Mouse (Mus musculus): ENCODE measurements around the gene Ggt1. TPM values are rescaled to one million over a fixed set of nuclear protein-coding genes. Genes with fewer than 3 reads are reported as not detected.

Gene Ggt1
- polyA plus RNA-seq, 1 experiment from 2014 or later, result 2.6 TPM

GRCm38 (mm10) chr10:75620818-75621217, 59.4 kb downstream of the Ggt1 start:
- Histone ChIP-seq H3K4me2 (ENCODE audit: low read length) (no peak overlapping the region), H3K9ac (replicated peaks; ENCODE audit: low read length) (no peak overlapping the region), H3K4me1 (ENCODE audit: control insufficient read depth, insufficient read depth, low read length) (no peaks in the 10 kb centered on the region), H3K36me3 (ENCODE audit: control insufficient read depth, insufficient read depth, low read length) (no peaks in the 10 kb centered on the region), H3K4me3 (replicated peaks; ENCODE audit: low read depth, low read length) (no peak overlapping the region), H3K9me3 (ENCODE audit: control insufficient read depth, low read length) (no peaks in the 10 kb centered on the region), H3K27ac (replicated peaks; ENCODE audit: low read depth, low read length) (no peak overlapping the region), H3K27me3 (ENCODE audit: control insufficient read depth, insufficient read depth, low read length) (no peaks in the 10 kb centered on the region)
- WGBS, result 56% methylated on average over 3 of the region's 3 CpGs
- no peak for ATAC-seq (ENCODE audit: low FRiP score, low TSS enrichment)
- no peak for DNase-seq

DNA sequence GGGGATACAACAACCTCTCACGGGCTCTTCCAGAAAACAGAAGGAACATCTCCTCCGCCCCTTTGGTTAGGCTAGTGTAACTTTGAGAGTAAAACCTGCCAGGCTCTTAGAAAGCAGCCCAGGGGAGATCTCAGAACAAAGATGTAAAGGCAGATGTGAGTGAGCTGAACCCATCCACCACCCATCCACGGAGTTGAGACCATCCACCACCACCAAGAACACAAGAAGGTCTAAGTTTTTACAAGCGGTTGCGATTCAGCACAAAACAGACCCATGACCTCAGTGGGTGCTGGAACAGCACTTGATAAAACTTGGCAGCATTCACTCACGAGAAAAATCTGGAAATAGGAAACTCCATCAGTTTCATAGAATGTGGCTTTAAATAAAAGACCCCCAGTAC, 64.5 kb downstream of the Ggt1 start:
- no peak for ATAC-seq (ENCODE audit: low FRiP score, low TSS enrichment)
- H3K27me3 ChIP-seq (ENCODE audit: control insufficient read depth, insufficient read depth, low read length), result no peaks in the 10 kb centered on the region
- 71% methylated on average over 6 of the region's 6 CpGs for WGBS

DNA sequence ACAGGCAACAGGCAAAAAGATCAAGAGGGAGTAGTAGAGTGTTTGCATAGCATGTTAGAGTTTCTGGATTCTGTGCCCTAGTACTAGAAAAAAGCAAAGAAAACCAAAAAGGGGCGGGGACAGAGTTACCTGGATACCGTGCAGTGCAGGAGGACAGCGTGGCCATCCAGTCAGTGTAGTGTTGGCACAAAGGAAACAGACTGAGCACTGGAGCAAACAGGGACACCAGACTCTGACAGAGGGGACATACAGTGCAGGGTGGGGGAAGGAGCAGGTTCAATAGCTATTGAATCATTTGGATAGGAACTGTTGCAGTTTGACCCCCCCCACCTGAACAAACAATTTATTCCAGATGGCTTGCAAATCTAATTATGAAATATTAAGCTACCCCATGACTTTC, 65.6 kb downstream of the Ggt1 start:
- Histone ChIP-seq H3K9ac (replicated peaks; ENCODE audit: low read length) (no peak overlapping the region), H3K9me3 (ENCODE audit: control insufficient read depth, low read length) (no peaks in the 10 kb centered on the region), H3K4me1 (ENCODE audit: control insufficient read depth, insufficient read depth, low read length) (no peaks in the 10 kb centered on the region), H3K27ac (replicated peaks; ENCODE audit: low read depth, low read length) (no peak overlapping the region), H3K4me2 (ENCODE audit: low read length) (no peak overlapping the region), H3K27me3 (ENCODE audit: control insufficient read depth, insufficient read depth, low read length) (no peaks in the 10 kb centered on the region), H3K4me3 (replicated peaks; ENCODE audit: low read depth, low read length) (no peak overlapping the region), H3K36me3 (ENCODE audit: control insufficient read depth, insufficient read depth, low read length) (no peaks in the 10 kb centered on the region)
- WGBS, result 65% methylated on average over 3 of the region's 3 CpGs
- no peak for DNase-seq
- ATAC-seq (ENCODE audit: low FRiP score, low TSS enrichment), result no peak

More for the DNA sequence above, 64.5 kb downstream of the Ggt1 start:
- Histone ChIP-seq H3K4me2 (ENCODE audit: low read length) (no peak overlapping the region), H3K27ac (replicated peaks; ENCODE audit: low read depth, low read length) (no peak overlapping the region), H3K9me3 (ENCODE audit: control insufficient read depth, low read length) (no peaks in the 10 kb centered on the region), H3K9ac (replicated peaks; ENCODE audit: low read length) (no peak overlapping the region), H3K36me3 (ENCODE audit: control insufficient read depth, insufficient read depth, low read length) (no peaks in the 10 kb centered on the region), H3K4me1 (ENCODE audit: control insufficient read depth, insufficient read depth, low read length) (no peaks in the 10 kb centered on the region), H3K4me3 (replicated peaks; ENCODE audit: low read depth, low read length) (no peak overlapping the region)
- DNase-seq, result no peak

DNA sequence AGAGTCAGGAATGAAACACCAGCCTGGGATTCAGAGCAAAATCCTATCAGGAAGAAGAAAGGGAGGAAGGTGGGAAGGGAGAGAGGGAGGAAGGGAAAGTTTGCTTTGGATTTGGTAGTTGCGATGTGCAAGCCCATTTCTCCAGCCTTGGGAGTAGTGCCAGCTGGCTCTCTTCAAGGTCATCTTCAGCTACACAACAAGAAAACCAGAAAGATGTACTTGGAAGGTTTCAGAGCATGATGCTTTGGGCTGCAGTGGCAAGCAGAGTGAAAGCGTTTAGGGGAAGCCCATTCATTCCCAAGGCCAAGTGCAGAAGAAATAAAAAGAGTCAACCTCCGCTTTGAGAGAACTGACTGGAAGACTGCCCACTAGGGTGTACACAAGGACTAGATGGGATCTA, 66.1 kb downstream of the Ggt1 start:
- no peaks in the 10 kb centered on the region for H3K27me3 ChIP-seq (ENCODE audit: control insufficient read depth, insufficient read depth, low read length)
- H3K27ac ChIP-seq (replicated peaks; ENCODE audit: low read depth, low read length), result no peak overlapping the region
- no peak overlapping the region for H3K9ac ChIP-seq (replicated peaks; ENCODE audit: low read length)
- WGBS, result 94% methylated on average over 3 of the region's 3 CpGs
- no peaks in the 10 kb centered on the region for H3K36me3 ChIP-seq (ENCODE audit: control insufficient read depth, insufficient read depth, low read length)
- no peak for DNase-seq
- no peak overlapping the region for H3K4me2 ChIP-seq (ENCODE audit: low read length)
- no peaks in the 10 kb centered on the region for H3K9me3 ChIP-seq (ENCODE audit: control insufficient read depth, low read length)
- no peak overlapping the region for H3K4me3 ChIP-seq (replicated peaks; ENCODE audit: low read depth, low read length)
- no peaks in the 10 kb centered on the region for H3K4me1 ChIP-seq (ENCODE audit: control insufficient read depth, insufficient read depth, low read length)
- ATAC-seq (ENCODE audit: low FRiP score, low TSS enrichment), result no peak

DNA sequence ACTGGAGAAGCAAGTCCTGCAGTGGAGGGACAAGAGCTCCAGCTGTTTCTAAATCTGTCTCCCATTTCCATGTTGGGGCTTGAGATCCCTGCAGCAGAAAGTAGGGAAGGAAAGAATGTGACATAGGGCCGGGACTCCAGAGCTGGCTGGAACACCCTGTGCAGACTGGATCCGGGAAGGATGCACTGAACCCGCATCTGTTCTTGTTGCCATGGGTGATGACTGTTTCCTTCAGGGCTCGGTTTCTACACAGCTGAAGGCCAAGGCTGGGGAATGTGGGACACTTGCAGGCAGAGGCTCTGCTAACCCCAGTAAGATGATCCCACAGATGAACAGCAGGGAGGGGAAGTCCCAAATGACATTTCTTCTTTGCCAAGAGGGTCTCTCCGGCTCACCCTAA, 71.2 kb downstream of the Ggt1 start:
- DNase-seq (no peak), ATAC-seq (ENCODE audit: low FRiP score, low TSS enrichment) (no peak)
- no peak overlapping the region for H3K4me2 ChIP-seq (ENCODE audit: low read length)
- H3K27me3 ChIP-seq (ENCODE audit: control insufficient read depth, insufficient read depth, low read length), result no peaks in the 10 kb centered on the region
- H3K9me3 ChIP-seq (ENCODE audit: control insufficient read depth, low read length), result no peaks in the 10 kb centered on the region
- H3K4me1 ChIP-seq (ENCODE audit: control insufficient read depth, insufficient read depth, low read length), result no peaks in the 10 kb centered on the region
- H3K36me3 ChIP-seq (ENCODE audit: control insufficient read depth, insufficient read depth, low read length), result no peaks in the 10 kb centered on the region
- H3K4me3 ChIP-seq (replicated peaks; ENCODE audit: low read depth, low read length), result no peak overlapping the region
- no peak overlapping the region for H3K9ac ChIP-seq (replicated peaks; ENCODE audit: low read length)
- no peak overlapping the region for H3K27ac ChIP-seq (replicated peaks; ENCODE audit: low read depth, low read length)
- 62% methylated on average over 5 of the region's 5 CpGs for WGBS

DNA sequence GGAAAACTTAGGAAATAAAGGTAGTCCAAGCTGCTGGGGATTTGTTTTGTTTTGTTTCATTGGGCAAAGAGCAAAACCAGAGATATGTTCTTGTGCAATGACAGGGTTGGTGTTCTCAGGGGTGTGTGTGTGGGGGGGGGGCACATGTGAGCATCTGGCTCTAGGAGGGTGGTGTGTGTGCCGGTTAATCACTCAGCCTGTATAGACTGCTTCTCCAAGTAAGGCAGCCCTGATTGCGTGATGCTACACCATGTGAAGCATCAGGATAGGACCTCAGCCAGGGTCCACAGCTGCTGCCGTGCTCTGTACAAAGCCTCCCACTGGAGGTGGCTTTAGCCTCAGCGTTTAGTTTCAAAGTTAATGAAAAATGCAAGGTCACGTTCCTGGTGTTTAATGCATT, 71.6 kb downstream of the Ggt1 start:
- Histone ChIP-seq H3K4me3 (replicated peaks; ENCODE audit: low read depth, low read length) (no peak overlapping the region), H3K27ac (replicated peaks; ENCODE audit: low read depth, low read length) (no peak overlapping the region), H3K4me1 (ENCODE audit: control insufficient read depth, insufficient read depth, low read length) (no peaks in the 10 kb centered on the region), H3K9me3 (ENCODE audit: control insufficient read depth, low read length) (no peaks in the 10 kb centered on the region), H3K4me2 (ENCODE audit: low read length) (no peak overlapping the region), H3K9ac (replicated peaks; ENCODE audit: low read length) (no peak overlapping the region), H3K36me3 (ENCODE audit: control insufficient read depth, insufficient read depth, low read length) (no peaks in the 10 kb centered on the region), H3K27me3 (ENCODE audit: control insufficient read depth, insufficient read depth, low read length) (no peaks in the 10 kb centered on the region)
- 77% methylated on average over 5 of the region's 5 CpGs for WGBS
- no peak for ATAC-seq (ENCODE audit: low FRiP score, low TSS enrichment)
- no peak for DNase-seq

DNA sequence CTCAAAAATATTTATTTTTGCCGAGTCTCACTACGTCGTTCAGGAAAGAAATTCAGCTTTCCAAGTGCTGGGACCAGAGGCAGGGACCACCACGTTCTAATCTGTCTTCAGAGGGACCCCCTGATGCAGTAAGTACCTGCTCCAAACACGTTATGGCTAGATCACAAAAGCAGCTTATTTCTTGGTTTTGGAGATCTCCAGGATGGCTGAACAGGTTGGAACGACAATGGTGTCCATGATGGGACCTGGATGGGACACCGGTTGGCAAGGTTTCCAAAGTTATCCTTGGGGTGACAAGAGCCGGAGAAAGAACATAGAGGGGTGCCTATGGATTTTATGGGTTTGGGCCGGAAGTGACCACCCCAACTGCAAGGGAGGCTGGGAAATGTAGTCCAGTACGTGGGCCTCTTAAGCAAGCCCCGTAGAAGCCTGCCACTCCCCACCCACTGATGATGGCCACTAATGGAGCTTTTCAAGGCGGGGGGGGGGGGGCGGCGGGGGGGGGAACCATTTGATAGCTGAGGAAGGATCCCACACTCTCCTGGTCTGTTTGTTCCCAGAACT, 72.3 kb downstream of the Ggt1 start:
- H3K4me3 ChIP-seq (replicated peaks; ENCODE audit: low read depth, low read length), result no peak overlapping the region
- no peaks in the 10 kb centered on the region for H3K9me3 ChIP-seq (ENCODE audit: control insufficient read depth, low read length)
- WGBS, result 78% methylated on average over 14 of the region's 14 CpGs
- ATAC-seq (ENCODE audit: low FRiP score, low TSS enrichment), result no peak
- no peak overlapping the region for H3K4me2 ChIP-seq (ENCODE audit: low read length)
- H3K27ac ChIP-seq (replicated peaks; ENCODE audit: low read depth, low read length), result no peak overlapping the region
- no peaks in the 10 kb centered on the region for H3K27me3 ChIP-seq (ENCODE audit: control insufficient read depth, insufficient read depth, low read length)
- no peak overlapping the region for H3K9ac ChIP-seq (replicated peaks; ENCODE audit: low read length)
- H3K36me3 ChIP-seq (ENCODE audit: control insufficient read depth, insufficient read depth, low read length), result no peaks in the 10 kb centered on the region
- no peaks in the 10 kb centered on the region for H3K4me1 ChIP-seq (ENCODE audit: control insufficient read depth, insufficient read depth, low read length)
- DNase-seq, result no peak

DNA sequence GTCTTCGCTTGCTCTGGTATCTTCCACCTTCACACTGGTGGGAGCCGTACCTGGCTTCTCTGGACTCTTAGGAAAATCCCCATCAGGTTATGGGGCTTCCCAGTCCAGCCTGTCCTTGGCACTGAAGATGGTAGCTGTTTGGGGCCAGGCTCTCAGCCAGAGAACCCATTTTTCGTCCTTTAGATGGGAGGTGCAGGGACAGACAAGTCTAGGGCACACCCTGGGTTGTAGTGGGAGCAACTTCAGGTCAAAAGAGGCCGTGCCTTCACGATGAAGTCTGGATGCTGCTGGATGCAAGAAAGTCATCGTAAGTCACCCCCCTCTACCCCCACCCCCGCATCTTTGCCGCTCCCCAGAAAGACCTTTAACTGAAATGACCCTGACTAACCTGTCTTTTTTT, 73.2 kb downstream of the Ggt1 start:
- no peaks in the 10 kb centered on the region for H3K9me3 ChIP-seq (ENCODE audit: control insufficient read depth, low read length)
- H3K36me3 ChIP-seq (ENCODE audit: control insufficient read depth, insufficient read depth, low read length), result no peaks in the 10 kb centered on the region
- no peak overlapping the region for H3K4me2 ChIP-seq (ENCODE audit: low read length)
- no peak overlapping the region for H3K9ac ChIP-seq (replicated peaks; ENCODE audit: low read length)
- no peak overlapping the region for H3K27ac ChIP-seq (replicated peaks; ENCODE audit: low read depth, low read length)
- DNase-seq (no peak), ATAC-seq (ENCODE audit: low FRiP score, low TSS enrichment) (no peak)
- no peaks in the 10 kb centered on the region for H3K27me3 ChIP-seq (ENCODE audit: control insufficient read depth, insufficient read depth, low read length)
- no peaks in the 10 kb centered on the region for H3K4me1 ChIP-seq (ENCODE audit: control insufficient read depth, insufficient read depth, low read length)
- 96% methylated on average over 8 of the region's 8 CpGs for WGBS
- H3K4me3 ChIP-seq (replicated peaks; ENCODE audit: low read depth, low read length), result no peak overlapping the region

DNA sequence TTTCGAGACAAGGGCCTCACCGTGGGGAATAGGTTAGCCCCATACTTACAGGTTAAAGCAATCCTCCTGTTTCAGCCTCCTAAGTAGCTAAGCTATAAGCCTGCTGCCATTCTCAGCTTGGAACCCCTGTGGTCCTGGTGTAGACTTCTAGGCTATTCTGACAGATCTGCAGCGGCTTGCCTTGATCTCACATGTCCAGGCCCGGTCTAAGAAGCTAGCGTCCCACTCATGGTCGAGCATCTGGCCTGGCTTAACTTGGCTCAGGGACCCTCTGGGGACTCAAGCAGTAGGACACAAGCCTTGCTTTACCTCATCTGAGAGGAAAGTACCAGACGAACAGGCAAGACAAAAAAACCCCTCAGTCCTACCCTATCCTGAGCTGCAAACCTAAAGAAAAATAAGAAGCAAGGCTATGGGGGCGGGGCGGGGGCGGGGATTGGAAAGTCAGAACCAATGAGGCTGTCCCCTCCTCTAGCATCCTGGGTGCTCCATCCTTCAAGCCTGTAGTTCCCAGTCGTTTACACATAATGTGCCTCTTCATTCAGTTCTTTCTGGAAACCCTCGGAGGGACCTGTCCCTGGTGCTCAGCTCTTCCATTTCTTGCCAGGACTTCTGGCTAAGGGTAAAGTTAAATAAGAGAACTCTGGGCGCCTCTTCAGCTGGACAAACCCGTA, 73.8 kb downstream of the Ggt1 start:
- Histone ChIP-seq H3K4me3 (replicated peaks; ENCODE audit: low read depth, low read length) (no peak overlapping the region), H3K9ac (replicated peaks; ENCODE audit: low read length) (no peak overlapping the region), H3K27me3 (ENCODE audit: control insufficient read depth, insufficient read depth, low read length) (no peaks in the 10 kb centered on the region), H3K4me1 (ENCODE audit: control insufficient read depth, insufficient read depth, low read length) (no peaks in the 10 kb centered on the region), H3K9me3 (ENCODE audit: control insufficient read depth, low read length) (no peaks in the 10 kb centered on the region), H3K36me3 (ENCODE audit: control insufficient read depth, insufficient read depth, low read length) (no peaks in the 10 kb centered on the region), H3K4me2 (ENCODE audit: low read length) (no peak overlapping the region), H3K27ac (replicated peaks; ENCODE audit: low read depth, low read length) (no peak overlapping the region)
- 71% methylated on average over 14 of the region's 14 CpGs for WGBS
- DNase-seq (no peak), ATAC-seq (ENCODE audit: low FRiP score, low TSS enrichment) (no peak)
